Mouse (Mus musculus) testis, adult 2 months (tissue): ENCODE data around the gene Pcsk4.

Experiments
- CTCF ChIP-seq: fragments of 200-500 bp; IDR thresholded peaks from 2 replicates; pipeline ENCODE4 v1.5.1; 2012; ENCODE audit warnings: low read depth, mild to moderate bottlenecking, inconsistent platforms, low read length, moderate library complexity; ENCODE audit not compliant: control insufficient read depth, insufficient read depth, insufficient replicate concordance
- POLR2A ChIP-seq: fragments of 200-500 bp; IDR thresholded peaks from 2 replicates; pipeline ENCODE4 v1.6.1; 2012; ENCODE audit warnings: low read depth, mild to moderate bottlenecking, inconsistent platforms, low read length, moderate library complexity; ENCODE audit not compliant: control insufficient read depth

DNA sequence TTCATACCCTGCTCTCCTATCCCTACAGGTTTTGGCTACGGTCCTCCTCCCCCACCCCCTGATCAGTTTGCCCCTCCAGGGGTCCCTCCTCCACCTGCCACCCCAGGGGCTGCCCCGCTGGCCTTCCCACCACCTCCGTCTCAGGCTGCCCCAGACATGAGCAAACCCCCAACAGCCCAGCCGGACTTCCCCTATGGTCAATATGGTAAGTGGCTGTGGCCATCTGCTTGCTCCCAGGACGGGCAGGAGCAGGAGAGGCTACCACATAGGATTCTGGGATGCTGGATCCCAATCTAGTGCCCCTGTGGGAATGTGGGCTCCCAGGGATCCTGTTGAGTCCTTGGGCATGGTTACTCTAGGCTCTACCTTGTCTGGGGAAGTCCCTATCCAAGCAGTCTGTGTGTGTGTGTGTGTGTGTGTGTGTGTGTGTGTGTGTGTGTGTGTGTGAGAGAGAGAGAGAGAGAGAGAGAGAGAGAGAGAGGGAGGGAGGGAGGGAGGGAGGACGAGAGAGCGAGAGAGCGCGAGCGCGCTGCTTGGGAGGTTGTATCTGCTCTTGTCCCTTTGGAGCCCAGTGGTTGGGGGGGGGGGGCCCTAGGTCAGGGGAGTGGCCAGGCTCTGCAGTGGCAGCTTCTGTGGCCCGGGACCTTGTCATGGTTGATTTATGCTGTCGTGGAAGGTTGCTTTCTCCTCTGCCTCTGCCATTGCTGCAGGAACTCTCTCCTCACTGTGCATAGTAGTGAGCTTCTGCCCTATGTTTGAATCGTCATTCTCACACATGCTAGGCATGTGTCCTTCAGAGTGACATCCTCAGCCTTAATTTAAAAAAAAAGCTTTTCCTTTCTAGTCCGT is 43.9 kb downstream of the Pcsk4 start:
- TF ChIP-seq CTCF (no peak), POLR2A (no peak)
